Mouse (Mus musculus) Patski (cell line): ENCODE results near the gene Zbtb5. TPM values are rescaled to one million over a fixed set of nuclear protein-coding genes. Genes with fewer than 3 reads are reported as not detected.
A peak's percentile ranks its signal among the peaks of the same experiment; 100 is the strongest.

Experiments
- ATAC-seq: fragments of 100-300 bp; one replicate; pipeline ENCODE4 v1.8.0; 2021
- CTCF ChIA-PET: fragments of 350-600 bp; sonication (Branson Sonifier 250); formaldehyde crosslinking; loops from one replicate; lab custom pipeline; 2022; ENCODE audit warnings: inconsistent platforms; lab: Charles Lee
- POLR2A ChIA-PET: fragments of 350-600 bp; sonication (Branson Sonifier 250); formaldehyde crosslinking; loops from one replicate; lab custom pipeline; 2022; ENCODE audit warnings: antibody characterized with exemption, inconsistent platforms; lab: Charles Lee
- DNase-seq: peaks from one replicate; pipeline ENCODE4 v3.0.0-alpha.2; 2011; ENCODE audit warnings: low read depth, low spot score
- H3K27me3 ChIP-seq: fragments of 371-371 bp; one replicate; pipeline ENCODE4 v1.5.1; 2021
- CTCF ChIP-seq: fragments of 100-300 bp; IDR thresholded peaks from one replicate; pipeline ENCODE4 v1.5.1; 2021
- in situ Hi-C: fragments of 300-500 bp; cut with MboI; formaldehyde crosslinking; loops from 3 replicates; pipeline ENCODE4 v1.11.1; 2018; ENCODE audit warnings: low pct_unique_long_range_greater_than_20kb, mixed read lengths
- polyA plus RNA-seq: library from polyadenylated mRNA; unstranded; gene quantifications from one replicate; pipeline ENCODE4 v1.2.3, GENCODE M21; 2021

Gene Zbtb5
- polyA plus RNA-seq, 1 experiment from 2014 or later, result 5.6 TPM

DNA sequence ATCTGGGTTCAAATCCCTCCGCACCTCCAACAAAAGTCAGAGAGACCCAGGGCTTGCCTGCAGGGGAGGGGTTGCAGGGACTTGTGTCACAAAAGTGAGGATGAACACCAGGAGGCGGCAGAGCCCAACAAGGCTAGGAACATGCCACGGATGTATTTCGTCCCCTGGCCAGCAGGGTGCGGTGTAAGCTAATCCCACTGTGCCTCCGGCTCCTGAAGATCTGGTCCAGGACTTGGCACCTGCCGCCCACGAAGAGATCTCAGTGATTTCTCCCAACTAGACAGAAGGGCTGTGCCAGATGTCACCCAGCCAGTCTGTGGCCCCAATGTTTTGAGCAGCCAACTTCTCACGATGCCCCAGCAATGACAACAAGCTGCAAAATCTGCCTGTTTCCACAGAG lies 38.8 kb downstream of the Zbtb5 start:
- ATAC-seq (peak; percentile 78), DNase-seq (peak; percentile 57)
- no peaks in the 10 kb centered on the region for H3K27me3 ChIP-seq
- peak; percentile 99 for TF ChIP-seq CTCF
- ChIA-PET POLR2A (no interaction called here), CTCF (interaction anchor here (0.7 to 1.4 kb wide), 4 partner anchors 9 to 39 kb away, joined by 3 to 9 read pairs (median 4); partner anchors contain the start of gene Zbtb5)
- in situ Hi-C loops, result loop anchor here (5.0 kb wide), 2 partner anchors 39 to 309 kb away; partner anchors contain the start of gene Zbtb5

DNA sequence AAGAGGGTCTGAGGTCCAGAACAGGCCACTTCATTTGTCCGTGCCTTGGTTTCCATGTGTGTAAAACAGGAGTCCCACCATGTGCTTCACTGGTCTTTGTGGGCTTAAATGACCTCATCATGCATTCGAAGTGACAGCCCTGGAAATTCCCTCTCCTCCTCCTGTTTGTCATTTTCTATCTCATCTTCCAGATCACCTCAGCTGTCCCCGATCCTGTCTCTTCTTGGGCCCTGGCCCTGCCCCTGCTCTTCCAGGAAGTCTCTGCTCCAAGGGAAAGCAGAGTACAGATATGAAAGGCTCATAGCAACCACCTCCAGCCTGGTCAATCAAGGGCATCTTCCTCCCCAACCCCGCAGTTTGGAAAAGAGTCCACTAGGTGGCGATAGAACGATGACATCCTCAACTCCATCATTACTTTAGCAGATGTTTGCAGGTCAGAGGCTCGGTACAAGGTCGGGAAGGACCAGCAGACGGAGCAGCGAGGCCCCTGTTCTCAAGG lies 41.6 kb downstream of the Zbtb5 start:
- ATAC-seq (peak; percentile 53), DNase-seq (no peak)
- in situ Hi-C loops, result loop anchor here (5.0 kb wide), 2 partner anchors 42 to 312 kb away; partner anchors contain the start of gene Zbtb5
- H3K27me3 ChIP-seq, result no peaks in the 10 kb centered on the region
- TF ChIP-seq CTCF, result no peak
- POLR2A ChIA-PET, result no interaction called here
- CTCF ChIA-PET, result interaction anchor here (0.8 to 1.4 kb wide), 4 partner anchors 10 to 402 kb away, joined by 3 to 6 read pairs (median 3); no protein-coding TSS in a partner anchor

DNA sequence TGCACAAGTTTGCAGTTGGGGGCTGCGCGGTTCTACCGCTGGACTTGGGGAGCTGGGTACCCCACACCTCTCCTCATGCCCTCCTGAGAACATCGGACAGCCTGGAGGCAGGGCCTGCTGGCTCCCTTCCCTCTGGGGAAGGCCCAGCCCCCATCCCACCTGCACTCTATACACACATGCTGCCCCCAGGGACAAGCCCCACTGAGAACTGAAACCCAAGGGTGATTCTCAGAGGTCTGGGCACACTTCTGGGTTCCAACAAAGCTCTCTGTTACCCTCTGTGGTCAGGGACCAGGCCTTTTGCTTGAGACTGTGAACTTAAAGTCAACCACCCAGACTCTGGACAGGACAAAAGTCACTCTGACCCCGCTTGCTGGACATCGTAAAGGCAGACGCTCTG lies 42.2 kb downstream of the Zbtb5 start:
- H3K27me3 ChIP-seq, result no peaks in the 10 kb centered on the region
- POLR2A ChIA-PET, result no interaction called here
- no peak for ATAC-seq
- DNase-seq, result no peak
- in situ Hi-C loops, result loop anchor here (5.0 kb wide), 2 partner anchors 42 to 312 kb away; partner anchors contain the start of gene Zbtb5
- CTCF ChIA-PET, result interaction anchor here (1.4 kb wide), 1 partner anchor 20 kb away, joined by 3 read pairs; no protein-coding TSS in a partner anchor
- no peak for TF ChIP-seq CTCF

DNA sequence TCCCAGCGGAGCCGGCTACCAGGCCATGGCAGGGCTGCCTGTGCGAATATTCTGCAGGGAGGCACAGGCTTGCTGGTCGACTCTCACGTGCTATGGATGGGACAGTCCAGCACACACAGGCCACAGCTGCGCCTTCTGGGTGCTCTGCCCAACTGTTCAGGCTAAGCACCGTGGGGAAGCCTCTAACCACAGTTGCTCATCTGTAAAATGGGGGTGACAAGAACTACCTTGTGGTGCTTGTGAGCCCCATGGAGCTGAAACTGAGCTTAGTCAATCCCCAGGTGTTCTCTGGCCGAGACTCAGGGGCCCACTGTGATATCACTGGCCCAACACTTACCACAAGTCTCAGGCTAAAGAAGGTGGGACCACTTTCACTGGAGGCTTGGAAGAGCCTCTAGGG lies 44.8 kb downstream of the Zbtb5 start:
- H3K27me3 ChIP-seq, result no peaks in the 10 kb centered on the region
- in situ Hi-C loops, result no loop called here
- ATAC-seq, result no peak
- DNase-seq, result no peak
- no peak for TF ChIP-seq CTCF
- ChIA-PET CTCF (no interaction called here), POLR2A (no interaction called here)

DNA sequence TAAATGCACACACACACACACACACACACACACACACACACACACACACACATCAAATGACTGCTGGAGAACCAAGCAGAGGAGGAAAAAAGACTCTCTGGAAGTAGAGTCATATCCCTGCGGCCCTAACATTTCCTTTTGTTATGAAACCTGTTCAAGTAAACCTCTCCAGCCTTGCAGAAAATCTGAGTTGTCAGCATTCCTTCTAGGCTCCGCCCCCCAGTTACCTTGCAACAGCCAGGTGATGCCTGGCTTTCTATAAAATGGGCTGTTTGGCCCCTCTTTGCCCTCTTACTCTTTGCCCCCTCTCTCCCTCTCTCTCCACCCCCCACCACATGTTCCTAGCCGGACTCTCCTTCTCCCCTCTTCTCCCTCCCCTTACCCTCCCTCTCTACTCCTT lies 46.5 kb downstream of the Zbtb5 start:
- no peak for DNase-seq
- in situ Hi-C loops, result no loop called here
- ChIA-PET POLR2A (no interaction called here), CTCF (no interaction called here)
- TF ChIP-seq CTCF, result no peak
- no peaks in the 10 kb centered on the region for H3K27me3 ChIP-seq
- ATAC-seq, result no peak

DNA sequence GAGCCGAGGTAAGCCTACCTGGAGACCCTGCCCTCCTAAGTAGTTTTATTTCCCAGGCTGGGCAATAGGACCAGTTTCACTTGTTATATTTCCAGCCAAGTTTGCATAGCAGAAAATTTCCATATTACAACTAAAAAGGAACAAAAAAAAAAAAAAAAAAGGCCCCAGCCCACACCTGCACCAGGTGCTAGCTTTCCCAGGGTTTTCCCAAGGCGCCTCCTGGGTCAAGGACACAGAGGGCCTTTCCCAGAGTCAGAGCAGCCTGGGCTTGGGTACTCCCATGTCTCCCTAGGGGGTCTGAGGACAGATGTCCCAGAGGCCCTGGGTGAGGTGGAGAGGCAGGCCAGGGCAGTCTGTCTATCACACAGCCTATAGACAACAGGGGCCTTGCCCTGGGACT lies 47.0 kb downstream of the Zbtb5 start:
- POLR2A ChIA-PET, result no interaction called here
- TF ChIP-seq CTCF, result no peak
- DNase-seq (no peak), ATAC-seq (no peak)
- in situ Hi-C loops, result no loop called here
- H3K27me3 ChIP-seq, result no peaks in the 10 kb centered on the region
- CTCF ChIA-PET, result interaction anchor here (1.4 kb wide), 1 partner anchor 8 kb away, joined by 4 read pairs; no protein-coding TSS in a partner anchor

DNA sequence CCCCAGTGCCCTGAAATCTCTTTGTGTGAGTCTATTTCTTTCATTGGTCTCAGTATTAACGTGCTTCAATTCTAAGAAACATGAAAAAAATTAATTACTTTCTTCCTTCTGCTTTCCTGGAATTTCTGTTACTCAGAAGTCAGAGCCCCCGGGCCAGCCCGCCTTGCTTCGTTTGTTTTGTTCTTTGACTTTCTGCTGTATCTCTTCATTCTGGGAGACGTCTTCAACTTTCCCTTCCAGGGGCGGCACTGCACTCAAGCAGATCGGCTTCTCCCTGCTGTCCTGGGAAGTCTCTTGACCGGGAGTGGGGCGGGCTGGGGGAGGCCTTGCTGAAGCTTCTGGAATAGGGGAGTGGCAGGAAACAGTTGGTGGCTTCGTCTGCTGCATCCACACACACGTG lies 49.1 kb downstream of the Zbtb5 start:
- H3K27me3 ChIP-seq, result no peaks in the 10 kb centered on the region
- POLR2A ChIA-PET, result no interaction called here
- ATAC-seq (no peak), DNase-seq (no peak)
- CTCF ChIA-PET, result no interaction called here
- TF ChIP-seq CTCF, result no peak
- in situ Hi-C loops, result no loop called here

DNA sequence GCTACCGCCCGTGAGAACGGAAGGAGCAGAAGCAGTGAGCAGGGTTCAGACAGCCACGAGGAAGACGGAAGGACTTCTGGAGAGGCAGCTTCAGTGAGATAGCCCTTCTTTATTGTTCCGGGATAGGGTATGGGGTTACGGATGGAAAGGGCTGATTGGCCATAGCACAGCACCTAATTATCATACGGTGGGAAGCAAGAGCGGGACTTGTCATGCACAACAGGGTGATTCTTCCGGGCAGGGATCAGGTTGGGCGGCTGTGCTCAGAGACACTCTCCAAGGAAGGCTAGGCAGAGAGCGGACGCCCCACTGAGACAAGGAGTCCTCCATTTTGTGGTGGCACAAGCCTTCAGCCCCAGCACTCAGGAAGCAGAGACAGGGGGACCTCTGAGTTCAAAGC lies 53.0 kb downstream of the Zbtb5 start:
- H3K27me3 ChIP-seq, result no peaks in the 10 kb centered on the region
- in situ Hi-C loops, result no loop called here
- DNase-seq (no peak), ATAC-seq (no peak)
- POLR2A ChIA-PET, result no interaction called here
- TF ChIP-seq CTCF, result no peak
- CTCF ChIA-PET, result interaction anchor here (2.2 kb wide), 1 partner anchor 12 kb away, joined by 6 read pairs; no protein-coding TSS in a partner anchor

DNA sequence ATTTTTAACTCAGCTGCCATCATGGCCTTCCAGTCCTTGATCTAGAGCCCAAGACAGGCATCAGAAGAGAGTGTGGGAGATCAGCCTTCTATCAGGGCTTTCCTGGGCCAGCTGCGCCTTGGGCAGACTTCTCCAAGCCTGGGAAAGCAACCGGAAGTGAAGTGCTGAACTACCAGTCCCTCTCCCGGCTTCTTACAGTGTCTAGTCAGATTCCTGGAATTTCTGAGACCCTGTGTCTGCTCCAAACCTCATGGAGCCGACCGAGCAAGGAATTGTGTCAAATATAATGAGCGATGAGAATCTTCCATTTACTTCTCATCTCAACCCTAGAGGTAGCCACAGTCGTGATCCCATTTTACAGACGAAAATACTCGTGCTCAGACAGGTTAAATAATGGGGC lies 53.4 kb downstream of the Zbtb5 start:
- TF ChIP-seq CTCF, result no peak
- in situ Hi-C loops, result no loop called here
- ATAC-seq (no peak), DNase-seq (no peak)
- ChIA-PET POLR2A (no interaction called here), CTCF (no interaction called here)
- no peaks in the 10 kb centered on the region for H3K27me3 ChIP-seq

DNA sequence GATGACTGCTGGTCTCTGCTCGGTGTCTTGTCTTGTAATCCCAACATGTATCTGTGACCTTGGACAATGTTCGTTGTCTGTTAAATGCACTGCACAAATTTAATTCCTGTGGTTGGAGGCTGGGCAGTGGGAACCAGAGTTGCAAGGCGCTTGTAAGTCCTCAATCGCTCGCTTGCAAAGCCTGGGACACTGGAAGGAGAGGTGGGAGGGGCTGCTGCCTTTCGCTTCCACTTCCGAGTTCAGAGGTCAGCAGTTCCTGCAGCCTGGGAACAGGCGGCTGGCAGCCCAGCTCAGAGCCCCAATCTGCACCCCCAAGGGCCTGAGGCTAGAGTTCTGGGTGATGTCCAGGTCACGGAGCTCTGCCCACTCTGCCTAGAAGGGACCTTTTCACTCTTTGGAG lies 59.2 kb downstream of the Zbtb5 start:
- ATAC-seq, result no peak
- in situ Hi-C loops, result no loop called here
- DNase-seq, result no peak
- CTCF ChIA-PET, result no interaction called here
- TF ChIP-seq CTCF, result no peak
- POLR2A ChIA-PET, result no interaction called here
- no peaks in the 10 kb centered on the region for H3K27me3 ChIP-seq

DNA sequence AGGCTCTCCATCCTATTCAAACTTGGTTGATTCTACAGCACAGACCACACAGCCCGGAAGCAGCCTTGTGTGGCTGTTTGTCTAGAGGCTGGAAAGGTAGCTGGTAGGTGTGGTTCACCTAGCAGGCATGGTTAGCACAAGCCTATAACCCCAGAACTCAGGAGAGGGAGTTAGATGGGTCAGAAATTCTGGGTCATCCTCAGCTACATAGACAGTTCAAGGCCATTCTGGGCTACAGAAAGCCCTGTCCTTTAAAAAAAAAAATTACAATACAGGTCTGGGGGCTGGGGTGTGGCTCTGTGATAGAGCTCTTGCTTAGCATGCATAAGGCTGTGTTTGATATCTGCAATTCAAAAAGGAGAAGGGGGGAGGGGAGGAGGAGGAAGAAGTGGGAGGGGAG lies 63.9 kb downstream of the Zbtb5 start:
- no peaks in the 10 kb centered on the region for H3K27me3 ChIP-seq
- no peak for DNase-seq
- ChIA-PET CTCF (no interaction called here), POLR2A (interaction anchor here (0.6 kb wide), 1 partner anchor 70 kb away, joined by 3 read pairs; no protein-coding TSS in a partner anchor)
- in situ Hi-C loops, result no loop called here
- TF ChIP-seq CTCF, result no peak
- ATAC-seq, result no peak
